Mouse (Mus musculus): ENCODE results near the gene Uts2.

DNA sequence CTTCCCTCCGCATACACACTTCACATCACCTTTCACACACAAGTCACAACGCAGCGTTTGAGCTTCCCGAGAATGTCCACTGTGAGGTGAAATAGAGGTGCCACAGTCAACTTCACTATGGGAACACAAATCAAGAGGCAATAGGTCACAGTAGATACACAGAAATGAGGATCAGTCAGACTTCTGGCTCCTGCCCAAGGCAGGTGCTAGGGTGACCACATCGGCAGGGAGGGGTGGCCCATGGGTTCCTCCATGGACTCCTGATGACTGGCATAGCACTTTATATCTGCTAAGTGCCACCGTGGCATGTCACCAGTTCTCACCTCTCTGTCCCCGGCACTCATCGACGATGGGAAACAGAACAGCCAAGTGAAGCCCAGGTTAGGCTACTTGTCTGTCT, 1.7 kb downstream of the Uts2 start:
- no peak for TF ChIP-seq POLR2A (IDR thresholded peaks at IDR 0.05; ENCODE audit: low read depth, low read length)
- TF ChIP-seq CTCF (conservative IDR thresholded peaks at IDR 0.05; ENCODE audit: insufficient read depth, insufficient read length, low read depth, low read length), result no peak

All from kidney, adult 2 months (tissue).